Mouse (Mus musculus): ENCODE measurements around the gene Ebf3. TPM values are rescaled to one million over a fixed set of nuclear protein-coding genes. Genes with fewer than 3 reads are reported as not detected.

Ebf3 gene
- polyA plus RNA-seq, 1 experiment = 1.9 TPM

DNA sequence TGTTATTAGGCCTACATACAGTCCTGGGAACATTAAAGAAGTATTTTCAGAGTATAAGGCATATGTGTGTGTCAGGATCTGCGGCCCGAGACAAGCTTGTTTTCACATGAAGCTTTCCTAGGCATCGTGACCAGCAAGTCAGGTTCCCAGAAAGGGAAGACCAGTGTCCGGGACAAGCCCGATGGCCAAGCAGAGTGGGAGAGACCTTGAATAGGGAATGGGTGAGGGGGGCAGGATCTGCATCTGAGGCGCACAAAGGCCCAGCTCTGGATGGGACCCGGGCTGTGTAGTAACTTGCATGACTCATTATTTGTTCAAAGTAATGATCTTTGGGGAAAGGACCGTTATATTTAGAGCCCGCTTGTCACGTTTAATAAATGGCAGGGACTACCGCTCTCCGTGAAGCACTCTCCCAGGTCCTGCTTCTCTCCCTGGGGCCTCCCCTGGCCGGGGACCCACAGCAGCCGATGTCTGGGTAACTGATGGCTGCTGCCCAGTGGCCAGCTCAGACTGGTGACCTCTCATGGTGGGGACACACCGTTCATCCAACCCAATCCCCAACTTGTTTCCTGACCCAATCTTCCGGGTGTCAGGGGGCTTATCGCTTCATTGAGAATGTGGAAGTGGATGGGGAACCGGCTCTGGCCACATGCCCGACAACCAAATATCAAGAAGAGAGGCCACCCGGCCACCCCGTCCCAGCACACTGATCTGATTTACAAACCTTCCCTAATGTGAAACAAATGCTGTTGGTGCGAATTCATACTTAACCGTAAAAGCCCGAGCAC lies 16.5 kb downstream of the Ebf3 start:
- no peaks in the 10 kb centered on the region for H3K4me1 ChIP-seq (ENCODE audit: control insufficient read depth, insufficient read depth, low read length)
- no peaks in the 10 kb centered on the region for H3K27me3 ChIP-seq (replicated peaks; ENCODE audit: control insufficient read depth, insufficient read depth, low read length)
- WGBS = 63% methylated on average over 24 of the region's 24 CpGs
- H3K4me3 ChIP-seq (ENCODE audit: insufficient read depth, low read depth, low read length) = no peak overlapping the region
- no peak for DNase-seq
- no peaks in the 10 kb centered on the region for H3K36me3 ChIP-seq (ENCODE audit: control insufficient read depth, insufficient read depth, low read length)
- H3K27ac ChIP-seq (ENCODE audit: insufficient read depth, low read depth, low read length) = no peak overlapping the region
- TF ChIP-seq CTCF (conservative IDR thresholded peaks at IDR 0.05; ENCODE audit: insufficient read depth, insufficient read length, low read depth, low read length) = no peak

DNA sequence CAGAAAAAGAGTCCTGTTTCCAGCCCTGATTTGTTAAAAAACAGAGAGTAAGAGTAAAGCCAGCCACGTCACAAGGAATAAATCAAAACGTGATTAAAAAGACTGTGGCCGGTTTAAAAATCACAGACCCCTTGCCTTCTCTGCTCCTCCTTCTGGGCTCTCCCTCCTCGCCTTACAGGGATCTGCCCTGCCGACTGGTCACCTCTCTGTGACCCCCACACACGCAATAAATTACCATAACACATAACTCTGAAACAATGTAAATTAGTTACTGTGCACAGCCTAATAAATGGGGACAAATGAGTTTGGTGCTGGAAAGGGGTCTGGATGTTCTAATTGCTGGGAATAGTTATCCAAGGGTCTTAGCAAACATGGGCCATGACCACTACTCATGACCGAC lies 17.1 kb downstream of the Ebf3 start:
- no peak overlapping the region for H3K4me3 ChIP-seq (ENCODE audit: insufficient read depth, low read depth, low read length)
- 51% methylated on average over 7 of the region's 7 CpGs for WGBS
- no peaks in the 10 kb centered on the region for H3K4me1 ChIP-seq (ENCODE audit: control insufficient read depth, insufficient read depth, low read length)
- no peak for DNase-seq
- no peak overlapping the region for H3K27ac ChIP-seq (ENCODE audit: insufficient read depth, low read depth, low read length)
- TF ChIP-seq POLR2A (IDR thresholded peaks at IDR 0.05; ENCODE audit: low read depth, low read length) (no peak), CTCF (conservative IDR thresholded peaks at IDR 0.05; ENCODE audit: insufficient read depth, insufficient read length, low read depth, low read length) (no peak)
- no peaks in the 10 kb centered on the region for H3K36me3 ChIP-seq (ENCODE audit: control insufficient read depth, insufficient read depth, low read length)
- H3K27me3 ChIP-seq (replicated peaks; ENCODE audit: control insufficient read depth, insufficient read depth, low read length) = no peaks in the 10 kb centered on the region

DNA sequence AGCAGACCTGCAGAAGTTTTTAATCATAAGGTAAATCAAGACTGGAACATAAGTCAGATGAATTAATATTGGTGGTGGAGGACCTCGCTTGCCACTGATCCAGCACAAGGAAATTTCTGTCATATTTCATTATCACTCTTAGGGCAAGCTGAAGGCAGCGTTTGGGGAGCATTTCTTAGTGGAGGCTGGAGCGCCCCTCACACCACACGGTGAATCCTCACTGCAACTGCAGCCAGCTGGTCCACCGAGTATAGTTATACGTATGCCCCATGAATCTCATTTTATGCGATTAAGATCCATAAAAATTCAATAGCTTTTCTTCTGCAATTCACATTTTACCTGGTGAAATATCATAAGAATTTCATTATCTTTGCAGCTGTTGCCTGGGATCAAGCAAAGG lies 18.6 kb downstream of the Ebf3 start:
- Histone ChIP-seq H3K27ac (ENCODE audit: insufficient read depth, low read depth, low read length) (no peak overlapping the region), H3K4me1 (ENCODE audit: control insufficient read depth, insufficient read depth, low read length) (no peaks in the 10 kb centered on the region), H3K36me3 (ENCODE audit: control insufficient read depth, insufficient read depth, low read length) (no peaks in the 10 kb centered on the region), H3K27me3 (replicated peaks; ENCODE audit: control insufficient read depth, insufficient read depth, low read length) (no peaks in the 10 kb centered on the region), H3K4me3 (ENCODE audit: insufficient read depth, low read depth, low read length) (no peak overlapping the region)
- no peak for DNase-seq
- TF ChIP-seq POLR2A (IDR thresholded peaks at IDR 0.05; ENCODE audit: low read depth, low read length) (no peak), CTCF (conservative IDR thresholded peaks at IDR 0.05; ENCODE audit: insufficient read depth, insufficient read length, low read depth, low read length) (no peak)
- 86% methylated on average over 7 of the region's 7 CpGs for WGBS

DNA sequence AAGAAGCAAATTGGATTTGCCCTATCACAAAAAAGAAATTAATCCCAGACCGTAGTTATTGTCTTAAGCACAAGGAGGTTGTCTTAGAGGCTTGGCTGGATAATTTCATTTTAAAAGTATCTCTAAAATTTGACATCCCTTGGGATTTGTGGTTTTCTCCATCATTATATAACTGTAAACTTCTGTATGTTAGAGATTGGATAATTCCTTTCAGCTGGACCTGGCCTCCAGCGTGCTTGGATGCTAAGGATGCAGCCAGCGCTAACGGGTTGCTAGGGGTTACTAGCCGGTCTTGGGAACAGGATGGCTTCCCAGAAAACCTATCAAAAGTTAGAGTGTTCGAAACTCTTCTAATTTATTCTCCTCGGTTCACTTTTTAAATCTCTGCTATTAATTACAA lies 19.8 kb downstream of the Ebf3 start:
- H3K4me1 ChIP-seq (ENCODE audit: control insufficient read depth, insufficient read depth, low read length) = no peaks in the 10 kb centered on the region
- no peaks in the 10 kb centered on the region for H3K36me3 ChIP-seq (ENCODE audit: control insufficient read depth, insufficient read depth, low read length)
- no peaks in the 10 kb centered on the region for H3K27me3 ChIP-seq (replicated peaks; ENCODE audit: control insufficient read depth, insufficient read depth, low read length)
- no peak overlapping the region for H3K4me3 ChIP-seq (ENCODE audit: insufficient read depth, low read depth, low read length)
- H3K27ac ChIP-seq (ENCODE audit: insufficient read depth, low read depth, low read length) = no peak overlapping the region
- WGBS = 86% methylated on average over 7 of the region's 7 CpGs
- TF ChIP-seq CTCF (conservative IDR thresholded peaks at IDR 0.05; ENCODE audit: insufficient read depth, insufficient read length, low read depth, low read length) = no peak
- TF ChIP-seq POLR2A (IDR thresholded peaks at IDR 0.05; ENCODE audit: low read depth, low read length) = no peak
- no peak for DNase-seq

DNA sequence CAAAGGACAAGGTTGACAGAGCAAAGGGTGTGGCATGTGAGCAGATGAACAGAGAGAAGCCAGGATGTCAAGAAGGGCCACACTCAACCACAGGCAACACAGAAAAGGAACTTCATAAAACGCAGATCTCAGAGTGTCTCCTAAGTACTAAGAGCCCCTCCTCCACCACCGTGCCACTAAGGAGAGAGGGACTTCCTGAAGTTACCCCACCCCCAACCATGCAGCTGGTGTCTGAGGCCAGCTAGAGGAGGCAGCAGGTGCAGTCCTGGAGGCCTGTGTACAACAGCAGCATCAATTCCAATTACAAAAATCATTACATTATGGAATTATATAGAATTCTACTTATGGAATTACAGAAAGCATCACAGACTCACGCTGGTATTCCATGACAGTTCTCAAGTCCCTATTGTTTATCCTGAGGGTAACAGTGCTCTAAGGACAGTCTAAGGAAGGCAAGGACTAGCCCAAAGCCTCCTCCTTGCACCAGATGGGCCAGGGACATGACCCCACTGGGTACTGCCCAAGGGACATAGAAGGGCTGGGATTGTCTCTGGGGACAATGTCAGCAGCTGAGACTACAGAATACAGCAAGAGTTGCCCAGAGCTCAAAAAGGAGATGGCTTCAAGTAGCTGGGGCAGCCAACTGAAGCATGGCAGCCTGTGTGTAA lies 24.8 kb downstream of the Ebf3 start:
- H3K27ac ChIP-seq (ENCODE audit: insufficient read depth, low read depth, low read length) = no peak overlapping the region
- 56% methylated on average over 3 of the region's 3 CpGs for WGBS
- no peaks in the 10 kb centered on the region for H3K4me1 ChIP-seq (ENCODE audit: control insufficient read depth, insufficient read depth, low read length)

DNA sequence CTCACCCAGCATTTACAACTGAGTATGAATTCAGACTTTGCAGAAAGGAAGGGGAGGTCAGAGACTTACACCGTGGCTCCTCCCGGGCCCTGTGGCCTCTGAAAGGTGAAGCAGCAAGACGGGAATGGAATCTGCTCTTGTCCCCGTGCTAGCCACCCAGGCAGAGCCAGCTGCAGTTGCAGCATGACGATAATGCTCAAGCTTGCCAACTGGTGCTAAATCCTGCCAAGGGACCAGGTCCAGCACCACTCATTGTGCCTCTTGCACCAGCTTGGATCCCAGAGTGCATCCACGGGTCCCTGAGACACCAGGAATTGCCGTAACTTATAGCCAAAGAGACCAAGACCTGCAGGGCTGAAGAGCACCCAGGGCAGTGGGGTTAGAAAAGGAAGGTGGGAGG lies 36.1 kb downstream of the Ebf3 start:
- no peaks in the 10 kb centered on the region for H3K36me3 ChIP-seq (ENCODE audit: control insufficient read depth, insufficient read depth, low read length)
- DNase-seq = peak; percentile 10
- no peak overlapping the region for H3K27ac ChIP-seq (ENCODE audit: insufficient read depth, low read depth, low read length)
- 78% methylated on average over 7 of the region's 7 CpGs for WGBS
- H3K27me3 ChIP-seq (replicated peaks; ENCODE audit: control insufficient read depth, insufficient read depth, low read length) = no peaks in the 10 kb centered on the region
- no peak for TF ChIP-seq POLR2A (IDR thresholded peaks at IDR 0.05; ENCODE audit: low read depth, low read length)
- no peak for TF ChIP-seq CTCF (conservative IDR thresholded peaks at IDR 0.05; ENCODE audit: insufficient read depth, insufficient read length, low read depth, low read length)
- H3K4me3 ChIP-seq (ENCODE audit: insufficient read depth, low read depth, low read length) = no peak overlapping the region
- no peaks in the 10 kb centered on the region for H3K4me1 ChIP-seq (ENCODE audit: control insufficient read depth, insufficient read depth, low read length)

More for the DNA sequence above, 24.8 kb downstream of the Ebf3 start:
- Histone ChIP-seq H3K27me3 (replicated peaks; ENCODE audit: control insufficient read depth, insufficient read depth, low read length) (no peaks in the 10 kb centered on the region), H3K36me3 (ENCODE audit: control insufficient read depth, insufficient read depth, low read length) (no peaks in the 10 kb centered on the region), H3K4me3 (ENCODE audit: insufficient read depth, low read depth, low read length) (no peak overlapping the region)
- no peak for DNase-seq
- TF ChIP-seq CTCF (conservative IDR thresholded peaks at IDR 0.05; ENCODE audit: insufficient read depth, insufficient read length, low read depth, low read length) (no peak), POLR2A (IDR thresholded peaks at IDR 0.05; ENCODE audit: low read depth, low read length) (no peak)

DNA sequence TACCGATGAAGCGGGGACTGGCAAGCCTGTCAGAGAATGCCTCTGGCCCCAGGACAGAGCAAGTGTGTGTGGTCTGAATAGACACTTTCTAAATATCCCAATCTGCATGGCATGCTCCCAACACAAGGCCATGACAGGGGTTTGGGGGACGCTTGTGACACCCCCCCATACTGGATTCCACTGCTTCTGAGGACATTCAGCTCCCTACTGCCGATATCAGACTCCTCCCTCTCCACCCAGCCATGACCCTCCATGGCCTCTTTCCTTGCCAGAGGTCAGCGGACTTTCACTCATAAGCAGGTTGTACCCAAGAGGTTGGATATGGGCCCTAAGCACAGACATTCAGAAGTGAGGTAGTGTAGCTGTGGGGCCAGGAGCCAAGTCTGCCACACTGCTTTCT lies 36.5 kb downstream of the Ebf3 start:
- no peak for DNase-seq
- 73% methylated on average over 5 of the region's 5 CpGs for WGBS
- Histone ChIP-seq H3K27ac (ENCODE audit: insufficient read depth, low read depth, low read length) (no peak overlapping the region), H3K4me1 (ENCODE audit: control insufficient read depth, insufficient read depth, low read length) (no peaks in the 10 kb centered on the region), H3K36me3 (ENCODE audit: control insufficient read depth, insufficient read depth, low read length) (no peaks in the 10 kb centered on the region), H3K4me3 (ENCODE audit: insufficient read depth, low read depth, low read length) (no peak overlapping the region), H3K27me3 (replicated peaks; ENCODE audit: control insufficient read depth, insufficient read depth, low read length) (no peaks in the 10 kb centered on the region)
- no peak for TF ChIP-seq POLR2A (IDR thresholded peaks at IDR 0.05; ENCODE audit: low read depth, low read length)
- no peak for TF ChIP-seq CTCF (conservative IDR thresholded peaks at IDR 0.05; ENCODE audit: insufficient read depth, insufficient read length, low read depth, low read length)
